Mouse (Mus musculus): ENCODE measurements around the gene Capn9.

GRCm38 (mm10) chr8:124621255-124621654 lies 45.3 kb downstream of the Capn9 start:
- TF ChIP-seq POLR2A (IDR thresholded peaks at IDR 0.05; ENCODE audit: extremely low read depth, insufficient read depth, low read length) (no peak), CTCF (IDR thresholded peaks at IDR 0.05; ENCODE audit: extremely low read depth, insufficient read depth, low read length) (no peak)
